Mouse (Mus musculus): ENCODE data around the gene Dynll2. TPM values are rescaled to one million over a fixed set of nuclear protein-coding genes. Genes with fewer than 3 reads are reported as not detected.
A peak's percentile ranks its signal among the peaks of the same experiment; 100 is the strongest.

Dynll2 gene
- polyA plus RNA-seq, 1 experiment from 2014 or later: 21.4 TPM

- 87% methylated on average over 10 of the region's 10 CpGs for WGBS
- Histone ChIP-seq H3K9me3 (replicated peaks) (no peaks in the 10 kb centered on the region), H3K9ac (no peak overlapping the region)
Measured at GRCm38 (mm10) chr11:88013632-88014031, 26.3 kb upstream of the Dynll2 start.

GRCm38 (mm10) chr11:88012621-88013244, 25.4 kb upstream of the Dynll2 start:
- Histone ChIP-seq H3K9me3 (replicated peaks) (no peaks in the 10 kb centered on the region), H3K27ac (ENCODE audit: poor library complexity, severe bottlenecking) (no peak overlapping the region), H3K27me3 (replicated peaks) (no peaks in the 10 kb centered on the region), H3K4me1 (replicated peaks) (peaks cover 32% of the 10 kb centered on the region), H3K4me2 (no peak overlapping the region), H3K9ac (no peak overlapping the region), H3K4me3 (no peak overlapping the region), H3K36me3 (no peaks in the 10 kb centered on the region)
- no peak for ATAC-seq (ENCODE audit: insufficient number of reproducible peaks, low FRiP score)
- 87% methylated on average over 11 of the region's 11 CpGs for WGBS

More at GRCm38 (mm10) chr11:88013632-88014031, 26.3 kb upstream of the Dynll2 start:
- ATAC-seq (ENCODE audit: insufficient number of reproducible peaks, low FRiP score): no peak
- Histone ChIP-seq H3K4me3 (no peak overlapping the region), H3K27me3 (replicated peaks) (no peaks in the 10 kb centered on the region), H3K4me2 (no peak overlapping the region), H3K4me1 (replicated peaks) (peaks cover 30% of the 10 kb centered on the region), H3K36me3 (no peaks in the 10 kb centered on the region), H3K27ac (ENCODE audit: poor library complexity, severe bottlenecking) (no peak overlapping the region)

GRCm38 (mm10) chr11:88011914-88012419, 24.6 kb upstream of the Dynll2 start:
- WGBS: 71% methylated on average over 7 of the region's 7 CpGs
- no peaks in the 10 kb centered on the region for H3K9me3 ChIP-seq (replicated peaks)
- no peak overlapping the region for H3K27ac ChIP-seq (ENCODE audit: poor library complexity, severe bottlenecking)
- H3K4me3 ChIP-seq: no peak overlapping the region
- no peaks in the 10 kb centered on the region for H3K27me3 ChIP-seq (replicated peaks)
- no peak overlapping the region for H3K4me2 ChIP-seq
- no peaks in the 10 kb centered on the region for H3K36me3 ChIP-seq
- ATAC-seq (ENCODE audit: insufficient number of reproducible peaks, low FRiP score): no peak
- H3K4me1 ChIP-seq (replicated peaks): peaks cover 32% of the 10 kb centered on the region
- H3K9ac ChIP-seq: 0 out of 2 replicates have a peak overlapping the region, but pooled peaks have one; percentile 29

- no peak overlapping the region for H3K4me2 ChIP-seq
- no peak overlapping the region for H3K4me3 ChIP-seq
- no peak overlapping the region for H3K27ac ChIP-seq (ENCODE audit: poor library complexity, severe bottlenecking)
- H3K9ac ChIP-seq: peak overlapping the region; percentile 29; the same call in 1 of the 2 replicates
- ATAC-seq (ENCODE audit: insufficient number of reproducible peaks, low FRiP score): no peak
- no peaks in the 10 kb centered on the region for H3K36me3 ChIP-seq
- H3K4me1 ChIP-seq (replicated peaks): peaks cover 32% of the 10 kb centered on the region
- 64% methylated on average over 11 of the region's 11 CpGs for WGBS
- H3K27me3 ChIP-seq (replicated peaks): no peaks in the 10 kb centered on the region
- no peaks in the 10 kb centered on the region for H3K9me3 ChIP-seq (replicated peaks)
Measured at GRCm38 (mm10) chr11:88011208-88011913, 24.0 kb upstream of the Dynll2 start.

GRCm38 (mm10) chr11:88009542-88010190, 22.3 kb upstream of the Dynll2 start:
- Histone ChIP-seq H3K36me3 (no peaks in the 10 kb centered on the region), H3K9ac (no peak overlapping the region), H3K4me1 (replicated peaks) (peaks cover 32% of the 10 kb centered on the region), H3K9me3 (replicated peaks) (0 out of 2 replicates have a peak, but pooled peaks cover 5% of the 10 kb centered on the region), H3K27me3 (replicated peaks) (no peaks in the 10 kb centered on the region), H3K4me3 (peak overlapping the region; percentile 8), H3K27ac (ENCODE audit: poor library complexity, severe bottlenecking) (no peak overlapping the region), H3K4me2 (peak overlapping the region; percentile 59)
- no peak for ATAC-seq (ENCODE audit: insufficient number of reproducible peaks, low FRiP score)
- 15% methylated on average over 16 of the region's 16 CpGs for WGBS

GRCm38 (mm10) chr11:88008641-88009040, 21.3 kb upstream of the Dynll2 start:
- ATAC-seq (ENCODE audit: insufficient number of reproducible peaks, low FRiP score): no peak
- Histone ChIP-seq H3K4me2 (no peak overlapping the region), H3K36me3 (no peaks in the 10 kb centered on the region), H3K9me3 (replicated peaks) (0 out of 2 replicates have a peak, but pooled peaks cover 5% of the 10 kb centered on the region), H3K27me3 (replicated peaks) (no peaks in the 10 kb centered on the region), H3K4me1 (replicated peaks) (peaks cover 32% of the 10 kb centered on the region), H3K9ac (no peak overlapping the region), H3K27ac (ENCODE audit: poor library complexity, severe bottlenecking) (no peak overlapping the region), H3K4me3 (no peak overlapping the region)
- WGBS: 20% methylated on average over 1 of the region's 1 CpGs

GRCm38 (mm10) chr11:88004123-88004522, 16.8 kb upstream of the Dynll2 start:
- ATAC-seq (ENCODE audit: insufficient number of reproducible peaks, low FRiP score): no peak
- Histone ChIP-seq H3K9me3 (replicated peaks) (0 out of 2 replicates have a peak, but pooled peaks cover 9% of the 10 kb centered on the region), H3K27ac (ENCODE audit: poor library complexity, severe bottlenecking) (no peak overlapping the region), H3K27me3 (replicated peaks) (no peaks in the 10 kb centered on the region), H3K36me3 (no peaks in the 10 kb centered on the region), H3K4me1 (replicated peaks) (peaks cover 11% of the 10 kb centered on the region), H3K4me2 (no peak overlapping the region), H3K9ac (no peak overlapping the region), H3K4me3 (no peak overlapping the region)
- 50% methylated on average over 2 of the region's 2 CpGs for WGBS

- Histone ChIP-seq H3K36me3 (no peaks in the 10 kb centered on the region), H3K4me2 (no peak overlapping the region), H3K4me3 (no peak overlapping the region), H3K9me3 (replicated peaks) (0 out of 2 replicates have a peak, but pooled peaks cover 9% of the 10 kb centered on the region), H3K4me1 (replicated peaks) (peaks cover 4% of the 10 kb centered on the region; the same call in 1 of the 2 replicates), H3K27me3 (replicated peaks) (no peaks in the 10 kb centered on the region), H3K9ac (no peak overlapping the region), H3K27ac (ENCODE audit: poor library complexity, severe bottlenecking) (no peak overlapping the region)
- no peak for ATAC-seq (ENCODE audit: insufficient number of reproducible peaks, low FRiP score)
- WGBS: 27% methylated on average over 4 of the region's 4 CpGs
Measured at GRCm38 (mm10) chr11:88002738-88003137, 15.4 kb upstream of the Dynll2 start.

GRCm38 (mm10) chr11:87999751-88000150, 12.4 kb upstream of the Dynll2 start:
- WGBS: 85% methylated on average over 5 of the region's 5 CpGs

GRCm38 (mm10) chr11:87991806-87992205, 4.5 kb upstream of the Dynll2 start:
- WGBS: 49% methylated on average over 4 of the region's 4 CpGs

More at GRCm38 (mm10) chr11:87999751-88000150, 12.4 kb upstream of the Dynll2 start:
- Histone ChIP-seq H3K4me3 (no peak overlapping the region), H3K27ac (ENCODE audit: poor library complexity, severe bottlenecking) (no peak overlapping the region), H3K27me3 (replicated peaks) (no peaks in the 10 kb centered on the region), H3K4me1 (replicated peaks) (peaks cover 4% of the 10 kb centered on the region; the same call in 1 of the 2 replicates), H3K4me2 (no peak overlapping the region), H3K9me3 (replicated peaks) (0 out of 2 replicates have a peak, but pooled peaks cover 4% of the 10 kb centered on the region), H3K36me3 (no peaks in the 10 kb centered on the region), H3K9ac (no peak overlapping the region)
- no peak for ATAC-seq (ENCODE audit: insufficient number of reproducible peaks, low FRiP score)

GRCm38 (mm10) chr11:87987861-87988260, 528 bp upstream of the Dynll2 start:
- WGBS: 69% methylated on average over 11 of the region's 11 CpGs
- Histone ChIP-seq H3K27ac (ENCODE audit: poor library complexity, severe bottlenecking) (peak overlapping the region; percentile 99), H3K27me3 (replicated peaks) (no peaks in the 10 kb centered on the region), H3K4me2 (peak overlapping the region; percentile 95), H3K9me3 (replicated peaks) (no peaks in the 10 kb centered on the region), H3K9ac (peak overlapping the region; percentile 99), H3K4me3 (peak overlapping the region; percentile 99), H3K4me1 (replicated peaks) (peaks cover 34% of the 10 kb centered on the region), H3K36me3 (peaks cover 11% of the 10 kb centered on the region)
- ATAC-seq (ENCODE audit: insufficient number of reproducible peaks, low FRiP score): no peak

More at GRCm38 (mm10) chr11:87991806-87992205, 4.5 kb upstream of the Dynll2 start:
- Histone ChIP-seq H3K4me3 (no peak overlapping the region), H3K9me3 (replicated peaks) (no peaks in the 10 kb centered on the region), H3K27me3 (replicated peaks) (no peaks in the 10 kb centered on the region), H3K27ac (ENCODE audit: poor library complexity, severe bottlenecking) (no peak overlapping the region), H3K36me3 (no peaks in the 10 kb centered on the region), H3K9ac (no peak overlapping the region), H3K4me1 (replicated peaks) (0 out of 2 replicates have a peak, but pooled peaks cover 5% of the 10 kb centered on the region), H3K4me2 (no peak overlapping the region)
- ATAC-seq (ENCODE audit: insufficient number of reproducible peaks, low FRiP score): no peak
